Mouse (Mus musculus) testis, adult 2 months (tissue): ENCODE results near the gene Tubgcp5. TPM values are rescaled to one million over a fixed set of nuclear protein-coding genes. Genes with fewer than 3 reads are reported as not detected.

ENCODE experiments used
- H3K27ac ChIP-seq: fragments of 200-500 bp; 2 replicates; pipeline ENCODE4 v1.5.1; 2012; ENCODE audit warnings: low read depth, low read length; ENCODE audit not compliant: control insufficient read depth, insufficient read depth
- H3K27me3 ChIP-seq: fragments of 200-500 bp; 2 replicates; pipeline ENCODE4 v1.6.1; 2012; ENCODE audit warnings: mild to moderate bottlenecking, low read length, moderate library complexity; ENCODE audit not compliant: control insufficient read depth, insufficient read depth
- H3K36me3 ChIP-seq: fragments of 200-500 bp; 2 replicates; pipeline ENCODE4 v1.6.1; 2012; ENCODE audit warnings: mild to moderate bottlenecking, low read length; ENCODE audit not compliant: control insufficient read depth, insufficient read depth
- H3K4me1 ChIP-seq: fragments of 200-500 bp; 2 replicates; pipeline ENCODE4 v1.6.1; 2012; ENCODE audit warnings: low read length; ENCODE audit not compliant: control insufficient read depth, insufficient read depth
- H3K4me3 ChIP-seq: fragments of 200-500 bp; 2 replicates; pipeline ENCODE4 v1.5.1; 2012; ENCODE audit warnings: low read depth, mild to moderate bottlenecking, low read length, moderate library complexity, mixed read lengths; ENCODE audit not compliant: control insufficient read depth
- CTCF ChIP-seq: fragments of 200-500 bp; IDR thresholded peaks from 2 replicates; pipeline ENCODE4 v1.5.1; 2012; ENCODE audit warnings: low read depth, mild to moderate bottlenecking, inconsistent platforms, low read length, moderate library complexity; ENCODE audit not compliant: control insufficient read depth, insufficient read depth, insufficient replicate concordance
- POLR2A ChIP-seq: fragments of 200-500 bp; IDR thresholded peaks from 2 replicates; pipeline ENCODE4 v1.6.1; 2012; ENCODE audit warnings: low read depth, mild to moderate bottlenecking, inconsistent platforms, low read length, moderate library complexity; ENCODE audit not compliant: control insufficient read depth
- polyA plus RNA-seq: library from polyadenylated mRNA; depleted of rRNA; stranded (reverse); fragments of >200 nt; gene quantifications from 2 replicates; pipeline ENCODE4 v1.2.3, GENCODE M21; 2012

Tubgcp5 gene
- polyA plus RNA-seq, 1 experiment: 4.7 TPM

DNA sequence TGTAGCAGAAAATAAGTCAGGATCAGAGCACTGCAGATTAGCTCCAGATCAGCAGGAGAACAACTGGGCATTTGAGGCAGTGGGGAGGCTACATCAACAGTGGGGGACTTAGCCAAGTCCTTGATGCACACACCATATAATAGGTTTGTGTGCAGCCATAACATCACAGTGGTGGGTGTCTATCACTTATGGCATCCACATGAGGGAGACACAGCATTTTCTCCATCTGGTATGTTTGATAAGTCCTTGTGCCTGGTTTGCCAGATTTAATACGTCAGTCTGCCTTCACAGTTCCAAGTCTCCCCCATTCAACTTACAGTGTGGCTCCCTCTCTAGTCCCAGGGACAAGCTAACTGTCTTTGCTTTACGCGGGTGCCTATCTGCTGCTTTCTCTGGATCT, 1.7 kb upstream of the Tubgcp5 start:
- H3K4me1 ChIP-seq: peaks cover 2% of the 10 kb centered on the region
- no peaks in the 10 kb centered on the region for H3K27me3 ChIP-seq
- TF ChIP-seq CTCF (no peak), POLR2A (no peak)
- no peak overlapping the region for H3K4me3 ChIP-seq
- peak overlapping the region; percentile 60 for H3K27ac ChIP-seq
- no peaks in the 10 kb centered on the region; the same call in 1 of the 2 replicates for H3K36me3 ChIP-seq

GRCm38 (mm10) chr7:55793236-55793951, 560 bp upstream of the Tubgcp5 start:
- no peak for TF ChIP-seq POLR2A
- no peak for TF ChIP-seq CTCF
- Histone ChIP-seq H3K4me3 (peak overlapping the region; percentile 90), H3K36me3 (no peaks in the 10 kb centered on the region; the same call in 1 of the 2 replicates), H3K4me1 (peaks cover 2% of the 10 kb centered on the region), H3K27ac (peak overlapping the region; percentile 69), H3K27me3 (no peaks in the 10 kb centered on the region)

GRCm38 (mm10) chr7:55799981-55800380, 6.0 kb downstream of the Tubgcp5 start:
- peaks cover 2% of the 10 kb centered on the region for H3K36me3 ChIP-seq

DNA sequence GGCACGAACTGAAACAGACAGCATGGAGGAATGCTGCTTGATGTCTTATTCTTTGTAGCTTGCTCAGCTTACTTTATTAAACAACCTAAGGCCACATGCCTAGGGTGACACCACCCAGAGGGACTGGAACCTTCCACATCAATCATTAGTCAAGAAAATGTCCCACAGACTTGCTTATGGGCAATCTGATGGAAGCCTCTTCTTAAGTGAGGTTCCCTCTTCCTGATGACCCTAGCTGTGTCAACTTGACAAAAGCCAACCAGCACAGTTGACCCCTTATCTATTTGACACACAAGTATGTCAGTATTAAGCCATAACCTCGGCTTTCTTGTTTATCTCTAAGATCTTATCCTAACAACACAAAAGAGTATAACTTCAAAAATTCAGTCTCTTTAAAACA, 16.0 kb downstream of the Tubgcp5 start:
- Histone ChIP-seq H3K4me3 (no peak overlapping the region), H3K27me3 (no peaks in the 10 kb centered on the region), H3K4me1 (no peaks in the 10 kb centered on the region), H3K27ac (no peak overlapping the region), H3K36me3 (peaks cover 6% of the 10 kb centered on the region)
- no peak for TF ChIP-seq POLR2A
- TF ChIP-seq CTCF: no peak

More at GRCm38 (mm10) chr7:55799981-55800380, 6.0 kb downstream of the Tubgcp5 start:
- no peak overlapping the region for H3K4me3 ChIP-seq
- no peaks in the 10 kb centered on the region for H3K4me1 ChIP-seq
- H3K27me3 ChIP-seq: no peaks in the 10 kb centered on the region
- TF ChIP-seq POLR2A (no peak), CTCF (no peak)
- H3K27ac ChIP-seq: no peak overlapping the region

DNA sequence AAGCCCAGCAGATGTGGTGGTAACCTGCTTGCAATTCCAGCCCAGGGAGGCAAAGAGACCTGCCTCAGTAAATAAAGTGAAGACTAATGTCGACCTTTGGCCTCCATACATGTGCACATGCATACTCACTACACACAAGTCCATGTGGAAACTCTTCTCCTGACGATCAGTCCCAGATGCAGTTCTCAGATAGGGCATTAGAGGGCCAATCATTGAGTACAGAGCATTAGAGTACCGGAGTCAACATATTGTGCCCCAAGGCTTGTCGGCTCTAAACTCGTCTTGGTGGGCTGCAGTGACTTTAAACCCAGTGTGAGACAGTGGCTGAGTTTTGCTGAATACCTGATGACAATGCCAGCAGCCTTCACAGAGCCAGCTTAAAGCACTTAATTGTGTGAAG, 30.5 kb downstream of the Tubgcp5 start:
- Histone ChIP-seq H3K4me1 (no peaks in the 10 kb centered on the region), H3K27ac (no peak overlapping the region), H3K27me3 (no peaks in the 10 kb centered on the region), H3K4me3 (no peak overlapping the region), H3K36me3 (no peaks in the 10 kb centered on the region; the same call in 1 of the 2 replicates)
- no peak for TF ChIP-seq POLR2A

DNA sequence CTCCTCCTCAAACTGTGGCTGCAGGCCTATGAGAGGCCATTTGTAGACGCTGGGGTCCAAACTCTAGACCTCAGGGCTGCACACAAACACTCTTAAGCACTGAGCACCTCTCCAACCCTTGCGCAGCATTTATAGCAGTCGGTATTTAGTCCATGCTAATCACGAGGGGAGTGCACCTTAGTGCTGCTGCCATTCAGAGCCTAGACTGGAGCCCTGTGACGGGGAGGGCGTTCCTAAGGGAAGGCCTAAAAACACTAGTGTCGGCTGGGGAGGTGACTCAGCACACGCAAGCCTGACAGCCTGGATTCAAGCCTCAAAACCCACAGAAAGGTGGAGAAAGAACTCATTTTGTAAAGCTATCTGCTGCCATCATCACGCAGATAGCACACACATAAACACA, 33.6 kb downstream of the Tubgcp5 start:
- Histone ChIP-seq H3K27ac (no peak overlapping the region), H3K36me3 (no peaks in the 10 kb centered on the region; the same call in 1 of the 2 replicates), H3K4me1 (no peaks in the 10 kb centered on the region), H3K4me3 (no peak overlapping the region), H3K27me3 (no peaks in the 10 kb centered on the region)
- no peak for TF ChIP-seq POLR2A
- TF ChIP-seq CTCF: no peak

- H3K27me3 ChIP-seq: no peaks in the 10 kb centered on the region
- H3K27ac ChIP-seq: no peak overlapping the region
- no peak overlapping the region for H3K4me3 ChIP-seq
- H3K4me1 ChIP-seq: 0 out of 2 replicates have a peak, but pooled peaks cover 2% of the 10 kb centered on the region
- TF ChIP-seq CTCF: no peak
- no peak for TF ChIP-seq POLR2A
- no peaks in the 10 kb centered on the region for H3K36me3 ChIP-seq
Measured at GRCm38 (mm10) chr7:55836877-55837276, 42.9 kb downstream of the Tubgcp5 start.
